ENCODE assay signal across 21 mouse cellular contexts in genomic region chr2:9185780-9186483, GRCm38 (mm10).
"Had no signal": no experiment of that assay in that cellular context is flagged by ENCODE, and none has a peak within 500 bp of the region (broad histone marks: within the 10 kb centered on the region; RNA-seq: fewer than 3 reads in every experiment).

No protein-coding gene starts in this region.

- H3K4me3 ChIP-seq: limb, embryonic 12.5 days; limb, embryonic 15.5 days; liver, embryonic 12.5 days; liver, embryonic 15.5 days; midbrain, embryonic 12.5 days; midbrain, embryonic 15.5 days; neural tube, embryonic 12.5 days; neural tube, embryonic 15.5 days had no signal

- H3K4me1 ChIP-seq: limb, embryonic 12.5 days; liver, embryonic 12.5 days; liver, embryonic 15.5 days; midbrain, embryonic 12.5 days; midbrain, embryonic 15.5 days; neural tube, embryonic 12.5 days; neural tube, embryonic 15.5 days had no signal

- H3K9ac ChIP-seq: limb, embryonic 12.5 days; limb, embryonic 15.5 days; liver, embryonic 12.5 days; liver, embryonic 15.5 days; midbrain, embryonic 12.5 days; midbrain, embryonic 15.5 days; neural tube, embryonic 12.5 days; neural tube, embryonic 15.5 days had no signal

- H3K27me3 ChIP-seq: limb, embryonic 12.5 days; limb, embryonic 15.5 days; liver, embryonic 12.5 days; liver, embryonic 15.5 days; midbrain, embryonic 12.5 days; midbrain, embryonic 15.5 days; neural tube, embryonic 12.5 days; neural tube, embryonic 15.5 days had no signal

- H3K9me3 ChIP-seq: limb, embryonic 12.5 days; limb, embryonic 15.5 days; liver, embryonic 12.5 days; liver, embryonic 15.5 days; midbrain, embryonic 12.5 days; midbrain, embryonic 15.5 days; neural tube, embryonic 12.5 days; neural tube, embryonic 15.5 days had no signal

- DNase-seq: kidney, adult 11 months; kidney, postnatal 14 days; left cerebral cortex, postnatal 4 days; lung, adult 2 months; right cerebral cortex, adult 18-20 months; right cerebral cortex, postnatal 14 days; right cerebral cortex, postnatal 4 days; thymus, adult 2 months; thymus, postnatal 14 days; thymus, postnatal 4 days had no signal

- H3K36me3 ChIP-seq: limb, embryonic 12.5 days; limb, embryonic 15.5 days; liver, embryonic 12.5 days; liver, embryonic 15.5 days; midbrain, embryonic 12.5 days; midbrain, embryonic 15.5 days; neural tube, embryonic 12.5 days; neural tube, embryonic 15.5 days had no signal

- H3K4me2 ChIP-seq: limb, embryonic 12.5 days; limb, embryonic 15.5 days; liver, embryonic 12.5 days; liver, embryonic 15.5 days; midbrain, embryonic 12.5 days; midbrain, embryonic 15.5 days; neural tube, embryonic 12.5 days; neural tube, embryonic 15.5 days had no signal

- ATAC-seq: liver, embryonic 12.5 days; lung, postnatal 0 days; midbrain, embryonic 15.5 days had no signal

- H3K27ac ChIP-seq: limb, embryonic 12.5 days; limb, embryonic 15.5 days; liver, embryonic 12.5 days; liver, embryonic 15.5 days; macrophage; midbrain, embryonic 12.5 days; midbrain, embryonic 15.5 days; neural tube, embryonic 12.5 days; neural tube, embryonic 15.5 days; stomach, postnatal 0 days had no signal
